Mouse (Mus musculus) cerebellum, adult 2 months (tissue): ENCODE measurements at regions not wholly inside any gene's neighbourhood (a gene's known extent, or its start where the extent isn't known, plus 50 kb on each side); places are given as distances from the start of the nearest gene placed in this dataset.

Experiments
- CTCF ChIP-seq: fragments of 200-500 bp; IDR thresholded peaks from 2 replicates; pipeline ENCODE4 v1.5.1; 2011; ENCODE audit warnings: low read depth, mild to moderate bottlenecking, control low read depth, low read length, moderate library complexity, borderline replicate concordance; ENCODE audit not compliant: insufficient read depth
- POLR2A ChIP-seq: fragments of 200-500 bp; IDR thresholded peaks from 2 replicates; pipeline ENCODE4 v1.6.1; 2011; ENCODE audit warnings: low read length, control low read depth, borderline replicate concordance; ENCODE audit not compliant: insufficient read depth

- no peak for TF ChIP-seq CTCF
- TF ChIP-seq POLR2A, result no peak
These were observed 60.4 kb upstream of the Tac1 start for GRCm38 (mm10) chr6:7494299-7494698.
